Mouse (Mus musculus) limb, embryonic 10.5 days (tissue): ENCODE measurements around the gene Timm23. TPM values are rescaled to one million over a fixed set of nuclear protein-coding genes. Genes with fewer than 3 reads are reported as not detected.
"Not testable (repeated sequence)": the region's sequence is repeated elsewhere in the genome, so short reads cannot be mapped to it uniquely, and the experiment has no call there.

Experiments
- DNase-seq: peaks from one replicate; pipeline ENCODE4 v3.0.0-alpha.2; 2017; ENCODE audit warnings: low spot score
- H3K27ac ChIP-seq: fragments of 300-500 bp; sonication (generic); 2 replicates; pipeline ENCODE4 v1.5.1; 2016; ENCODE audit warnings: mild to moderate bottlenecking
- H3K27me3 ChIP-seq: fragments of 300-500 bp; sonication (generic); 2 replicates; pipeline ENCODE4 v1.6.1; 2016; ENCODE audit warnings: low read depth, mild to moderate bottlenecking; ENCODE audit not compliant: poor library complexity, severe bottlenecking
- H3K36me3 ChIP-seq: fragments of 300-500 bp; sonication (generic); 2 replicates; pipeline ENCODE4 v1.6.1; 2016; ENCODE audit warnings: mild to moderate bottlenecking, moderate library complexity
- H3K4me1 ChIP-seq: fragments of 300-500 bp; sonication (generic); 2 replicates; pipeline ENCODE4 v1.6.1; 2016
- H3K4me3 ChIP-seq: fragments of 300-500 bp; sonication (generic); 2 replicates; pipeline ENCODE4 v1.5.1; 2016; ENCODE audit warnings: mild to moderate bottlenecking, moderate library complexity
- H3K9me3 ChIP-seq: fragments of 300-500 bp; sonication (generic); replicated peaks from 2 replicates; pipeline ENCODE4 v1.6.1; 2016; ENCODE audit warnings: mild to moderate bottlenecking
- whole genome bisulfite sequencing: fragments of 180-500 bp; shearing (Covaris S2); methylation state at CpG from one replicate; pipeline ENCODE4 v1.1.7; 2016; 5-methylcytosine and 5-hydroxymethylcytosine counted together
- polyA plus RNA-seq: library from polyadenylated mRNA; unstranded; fragments of >200 nt; fragmentation: Nextera tagmentation; extraction: Ambion mirVana; gene quantifications from 2 replicates; pipeline ENCODE4 v1.2.1, GENCODE M21; 2016

Gene Timm23
- polyA plus RNA-seq, 1 experiment from 2014 or later: 353 TPM

DNA sequence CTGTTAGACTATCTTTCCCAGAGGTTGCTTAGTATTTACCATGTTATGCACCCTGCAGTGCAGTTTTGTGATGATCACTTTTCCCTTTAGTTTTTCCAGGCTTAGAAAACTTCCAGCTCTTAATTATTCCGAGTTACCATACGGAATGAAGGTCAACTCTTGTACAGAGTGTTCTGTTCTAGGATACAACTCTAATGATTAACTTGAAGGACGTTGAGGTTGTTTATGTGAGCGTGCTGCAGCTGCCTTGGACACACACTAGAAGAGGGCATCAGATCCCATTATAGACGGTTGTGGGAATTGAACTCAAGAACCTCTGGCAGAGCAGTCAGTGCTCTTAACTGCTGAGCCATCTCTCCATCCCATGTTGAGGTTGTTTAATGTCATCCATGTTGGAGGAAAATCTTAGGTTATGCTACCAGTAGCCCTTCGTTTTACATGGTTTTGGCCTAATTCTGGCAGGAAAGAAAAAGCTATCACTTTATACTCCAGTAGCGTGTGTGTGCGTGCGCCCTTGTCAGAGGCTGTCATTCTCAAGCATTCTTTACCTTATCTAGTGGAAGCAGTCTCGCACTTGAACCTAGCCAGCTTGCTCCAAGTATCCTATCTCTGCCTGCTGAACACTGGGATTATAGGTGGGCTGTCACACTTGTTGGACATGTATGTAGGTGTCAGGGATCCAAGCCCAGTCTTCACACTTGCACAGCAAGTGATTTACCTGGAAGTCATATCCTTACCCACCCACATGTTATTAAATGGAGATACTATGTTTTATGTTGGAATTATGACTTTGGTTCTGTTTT is 22.1 kb downstream of the Timm23 start:
- DNase-seq: no peak
- H3K36me3 ChIP-seq: peaks cover 75% of the 10 kb centered on the region
- no peaks in the 10 kb centered on the region for H3K27me3 ChIP-seq
- no peaks in the 10 kb centered on the region for H3K4me1 ChIP-seq
- no peaks in the 10 kb centered on the region for H3K9me3 ChIP-seq
- 93% methylated on average over 10 of the region's 10 CpGs for WGBS
- no peak overlapping the region for H3K27ac ChIP-seq
- H3K4me3 ChIP-seq: no peak overlapping the region

DNA sequence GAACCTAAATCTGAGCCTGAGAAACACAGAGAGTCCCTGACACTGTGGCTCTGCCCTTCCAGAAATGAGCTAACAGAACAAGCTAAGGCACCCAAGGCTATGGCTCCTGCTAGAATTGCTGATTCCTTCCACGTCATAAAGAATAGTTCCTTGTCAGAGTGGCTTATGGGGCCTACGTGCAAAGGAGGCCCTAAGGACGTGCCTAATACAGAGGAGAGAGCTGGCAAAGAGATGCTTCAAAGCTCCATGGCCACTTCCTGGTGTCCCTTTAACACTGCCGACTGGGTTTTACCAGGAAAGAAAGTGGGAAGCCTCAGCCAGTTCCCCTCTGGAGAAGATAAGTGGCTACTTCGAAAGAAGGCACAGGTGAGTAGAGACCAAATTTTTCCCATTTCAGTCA is 25.1 kb downstream of the Timm23 start:
- H3K27me3 ChIP-seq, DNase-seq, H3K4me3 ChIP-seq, H3K4me1 ChIP-seq, H3K27ac ChIP-seq, H3K9me3 ChIP-seq: not testable (repeated sequence)
- WGBS: 90% methylated on average over 5 of the region's 5 CpGs
- H3K36me3 ChIP-seq: peaks cover 75% of the 10 kb centered on the region

DNA sequence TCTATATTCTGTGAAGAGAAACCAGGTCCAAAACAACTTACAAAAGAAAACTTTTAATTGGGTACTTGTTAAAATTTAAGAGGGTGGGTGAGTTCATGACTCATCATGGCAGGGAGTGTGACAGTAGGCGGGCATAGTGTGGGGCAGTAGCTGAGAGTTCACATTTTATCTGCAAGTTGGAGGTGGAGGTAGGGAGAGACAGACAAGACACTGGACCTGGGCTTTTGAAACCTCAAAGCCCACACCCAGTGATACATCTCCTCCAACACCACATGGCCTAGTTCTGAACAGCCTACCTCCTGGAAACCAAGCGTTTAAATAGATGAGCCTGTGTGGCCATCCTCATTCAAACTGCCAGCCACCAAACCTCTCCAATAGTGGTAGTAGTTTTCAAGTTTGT is 26.4 kb downstream of the Timm23 start:
- peaks cover 69% of the 10 kb centered on the region for H3K36me3 ChIP-seq
- DNase-seq: no peak
- no peak overlapping the region for H3K27ac ChIP-seq
- no peaks in the 10 kb centered on the region for H3K4me1 ChIP-seq
- no peak overlapping the region for H3K4me3 ChIP-seq
- 94% methylated on average over 2 of the region's 2 CpGs for WGBS
- H3K9me3 ChIP-seq: no peaks in the 10 kb centered on the region
- H3K27me3 ChIP-seq: no peaks in the 10 kb centered on the region

DNA sequence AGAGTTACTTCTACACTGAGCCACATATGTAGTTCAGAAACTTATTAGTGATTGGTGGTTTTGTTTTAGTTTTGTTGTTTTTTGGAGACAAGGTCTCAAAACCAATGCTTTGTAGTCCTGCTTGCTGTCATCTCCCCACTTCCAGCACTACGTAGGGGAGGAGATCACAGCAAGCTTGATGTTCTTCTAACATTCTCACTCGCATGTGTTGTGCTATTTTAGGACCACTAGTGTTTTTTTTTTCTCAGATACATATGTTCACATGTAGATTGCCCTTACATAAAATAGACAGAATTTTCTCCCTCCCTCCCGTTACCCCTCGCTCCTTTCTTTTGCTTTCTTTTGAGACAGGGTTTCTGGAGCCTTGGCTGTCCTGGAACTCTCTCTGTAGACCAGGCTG is 31.6 kb downstream of the Timm23 start:
- H3K27ac ChIP-seq: no peak overlapping the region
- H3K27me3 ChIP-seq: no peaks in the 10 kb centered on the region
- no peak for DNase-seq
- no peak overlapping the region for H3K4me3 ChIP-seq
- peaks cover 7% of the 10 kb centered on the region for H3K4me1 ChIP-seq
- 86% methylated on average over 4 of the region's 4 CpGs for WGBS
- H3K36me3 ChIP-seq: peaks cover 42% of the 10 kb centered on the region
- no peaks in the 10 kb centered on the region for H3K9me3 ChIP-seq

DNA sequence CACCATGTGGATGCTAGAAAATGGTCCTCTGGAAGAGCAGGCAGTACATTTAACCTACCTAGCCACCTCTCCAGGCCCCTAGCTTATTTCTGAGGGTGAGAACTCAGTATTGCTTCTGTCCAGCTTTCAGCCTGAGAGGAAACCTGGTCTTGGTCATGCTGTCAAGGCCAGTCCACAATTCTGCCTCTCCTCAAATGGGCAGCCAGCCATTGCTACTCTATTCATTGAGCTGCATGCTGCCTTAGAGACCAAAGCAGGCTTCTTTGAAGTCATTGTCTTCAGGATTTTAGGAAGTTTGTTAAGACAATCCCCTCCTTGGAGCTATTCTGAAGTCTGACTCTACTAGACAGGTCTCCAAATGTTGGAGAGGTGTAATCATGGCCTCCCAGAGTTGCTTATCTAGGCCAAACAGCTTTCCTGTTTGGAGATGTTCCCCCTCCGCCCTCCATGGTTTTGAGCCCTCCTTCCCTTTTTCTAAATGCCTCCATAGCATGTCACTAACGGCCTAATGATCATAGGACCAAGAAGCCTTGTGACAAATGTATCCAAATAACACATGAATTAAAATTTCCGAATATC is 33.0 kb downstream of the Timm23 start:
- 79% methylated on average over 3 of the region's 3 CpGs for WGBS
- DNase-seq: no peak

DNA sequence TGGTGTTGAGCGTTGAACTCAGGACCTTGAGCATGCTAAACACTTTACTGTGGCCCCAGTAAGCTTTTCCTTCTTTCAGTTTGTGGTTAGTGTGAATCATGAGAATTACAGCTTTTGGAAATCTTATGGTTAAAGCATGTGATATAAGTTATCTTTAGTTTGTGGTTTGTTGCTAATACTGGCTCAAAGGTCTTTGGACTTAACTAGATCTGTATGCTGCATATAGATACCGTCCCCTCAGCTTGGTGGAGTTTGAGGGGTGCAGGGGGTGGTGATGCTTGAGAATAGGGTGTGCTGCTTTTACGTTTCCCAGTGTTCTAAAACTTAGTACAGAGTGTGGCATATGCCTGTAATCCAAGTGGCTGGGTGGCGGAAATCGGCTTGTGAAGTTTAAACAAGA is 34.4 kb downstream of the Timm23 start:
- Histone ChIP-seq H3K4me1 (peaks cover 12% of the 10 kb centered on the region), H3K4me3 (no peak overlapping the region), H3K9me3 (no peaks in the 10 kb centered on the region), H3K27me3 (no peaks in the 10 kb centered on the region), H3K36me3 (peaks cover 14% of the 10 kb centered on the region), H3K27ac (no peak overlapping the region)
- 92% methylated on average over 5 of the region's 5 CpGs for WGBS
- no peak for DNase-seq

More for the DNA sequence above, 33.0 kb downstream of the Timm23 start:
- H3K4me3 ChIP-seq: no peak overlapping the region
- no peaks in the 10 kb centered on the region for H3K27me3 ChIP-seq
- H3K36me3 ChIP-seq: peaks cover 28% of the 10 kb centered on the region
- H3K9me3 ChIP-seq: no peaks in the 10 kb centered on the region
- no peak overlapping the region for H3K27ac ChIP-seq
- H3K4me1 ChIP-seq: peaks cover 12% of the 10 kb centered on the region

DNA sequence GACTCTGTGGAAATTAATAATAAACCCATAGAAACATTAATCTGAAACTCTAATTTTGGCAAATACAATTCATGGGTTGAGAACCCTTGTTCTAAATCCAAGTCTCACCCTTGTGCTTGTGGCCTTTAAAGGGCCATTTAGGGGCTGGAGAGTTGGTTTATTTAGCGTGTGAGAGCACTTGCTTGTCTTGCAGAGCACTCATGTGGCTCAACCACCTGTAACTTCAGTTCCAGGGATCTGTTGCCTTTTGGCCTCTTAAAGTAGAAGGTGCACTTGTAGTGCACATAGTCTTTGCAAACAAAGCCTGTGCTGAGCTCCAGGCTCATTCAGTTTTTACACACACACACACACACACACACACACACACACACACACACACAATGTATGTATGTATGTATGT is 34.9 kb downstream of the Timm23 start:
- Histone ChIP-seq H3K27ac (no peak overlapping the region), H3K4me1 (peaks cover 12% of the 10 kb centered on the region), H3K27me3 (no peaks in the 10 kb centered on the region), H3K4me3 (no peak overlapping the region), H3K36me3 (peaks cover 11% of the 10 kb centered on the region), H3K9me3 (no peaks in the 10 kb centered on the region)
- 77% methylated on average over 1 of the region's 1 CpGs for whole genome bisulfite sequencing
- no peak for DNase-seq

DNA sequence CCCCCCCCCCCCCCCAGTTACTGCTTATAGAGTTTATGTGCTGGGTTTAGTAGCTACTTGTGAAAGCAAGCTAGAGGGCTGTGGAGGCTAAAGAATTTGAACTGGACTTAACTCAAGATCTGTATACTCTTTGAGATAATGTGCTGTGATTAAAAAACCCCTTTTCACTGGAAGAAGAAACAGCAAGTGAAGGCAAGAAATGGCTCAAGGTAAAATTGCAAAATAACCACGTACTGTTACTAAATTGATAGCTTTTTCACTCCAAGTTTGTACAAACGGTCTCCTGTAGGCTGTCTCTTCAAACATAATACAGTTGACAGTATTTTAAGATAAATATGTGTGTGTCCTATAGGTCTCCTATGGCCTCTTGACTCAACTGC is 35.6 kb downstream of the Timm23 start:
- H3K9me3 ChIP-seq: no peaks in the 10 kb centered on the region
- H3K27me3 ChIP-seq: no peaks in the 10 kb centered on the region
- H3K36me3 ChIP-seq: peaks cover 5% of the 10 kb centered on the region
- H3K4me3 ChIP-seq: peak overlapping the region; percentile 59
- 79% methylated on average over 2 of the region's 2 CpGs for WGBS
- no peak for DNase-seq
- no peak overlapping the region for H3K27ac ChIP-seq
- H3K4me1 ChIP-seq: peaks cover 14% of the 10 kb centered on the region

DNA sequence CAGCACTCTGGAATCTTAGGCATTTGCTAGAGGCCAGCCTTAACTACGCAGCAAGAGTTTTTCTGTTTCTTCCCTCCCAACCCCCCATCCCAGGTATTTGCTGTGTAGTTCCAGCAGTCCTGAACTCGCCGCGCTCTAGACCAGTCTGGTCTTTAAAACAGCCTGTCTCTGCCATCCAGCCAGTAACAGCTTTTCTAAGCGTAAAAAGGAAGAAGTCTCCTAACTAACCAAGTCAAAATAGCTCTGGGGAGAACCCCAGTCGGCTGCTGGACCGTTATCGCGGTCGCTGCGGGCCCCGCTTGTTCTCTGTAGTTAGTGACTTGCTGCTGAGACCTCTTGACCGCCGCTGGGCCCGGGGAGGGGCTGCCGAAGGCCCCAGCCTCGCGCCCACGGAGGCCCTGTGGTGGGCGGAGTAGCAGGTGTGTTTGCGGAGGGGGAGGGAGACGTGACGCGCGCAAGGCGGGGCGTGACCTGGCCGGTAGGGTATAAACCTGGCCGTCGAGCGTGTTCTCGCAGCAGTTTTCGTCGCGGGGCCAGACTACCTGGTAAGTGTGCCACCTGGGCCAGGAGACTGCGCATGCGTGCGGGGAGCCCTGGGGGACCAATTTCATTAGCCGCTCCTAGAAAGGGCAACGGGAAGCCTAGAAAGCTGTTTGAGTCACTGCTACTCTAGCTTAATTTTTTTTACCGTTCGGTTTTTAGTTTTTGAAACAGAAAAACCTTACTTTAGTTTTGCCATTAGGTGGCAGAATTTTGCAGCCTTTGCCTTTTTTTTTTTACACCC is 36.2 kb downstream of the Timm23 start:
- Histone ChIP-seq H3K27me3 (no peaks in the 10 kb centered on the region), H3K36me3 (0 out of 2 replicates have a peak, but pooled peaks cover 3% of the 10 kb centered on the region), H3K4me1 (peaks cover 19% of the 10 kb centered on the region), H3K27ac (peak overlapping the region; percentile 81), H3K4me3 (peak overlapping the region; percentile 59), H3K9me3 (no peaks in the 10 kb centered on the region)
- WGBS: under 1% methylated on average over 42 of the region's 42 CpGs
- peak; percentile 87 for DNase-seq

DNA sequence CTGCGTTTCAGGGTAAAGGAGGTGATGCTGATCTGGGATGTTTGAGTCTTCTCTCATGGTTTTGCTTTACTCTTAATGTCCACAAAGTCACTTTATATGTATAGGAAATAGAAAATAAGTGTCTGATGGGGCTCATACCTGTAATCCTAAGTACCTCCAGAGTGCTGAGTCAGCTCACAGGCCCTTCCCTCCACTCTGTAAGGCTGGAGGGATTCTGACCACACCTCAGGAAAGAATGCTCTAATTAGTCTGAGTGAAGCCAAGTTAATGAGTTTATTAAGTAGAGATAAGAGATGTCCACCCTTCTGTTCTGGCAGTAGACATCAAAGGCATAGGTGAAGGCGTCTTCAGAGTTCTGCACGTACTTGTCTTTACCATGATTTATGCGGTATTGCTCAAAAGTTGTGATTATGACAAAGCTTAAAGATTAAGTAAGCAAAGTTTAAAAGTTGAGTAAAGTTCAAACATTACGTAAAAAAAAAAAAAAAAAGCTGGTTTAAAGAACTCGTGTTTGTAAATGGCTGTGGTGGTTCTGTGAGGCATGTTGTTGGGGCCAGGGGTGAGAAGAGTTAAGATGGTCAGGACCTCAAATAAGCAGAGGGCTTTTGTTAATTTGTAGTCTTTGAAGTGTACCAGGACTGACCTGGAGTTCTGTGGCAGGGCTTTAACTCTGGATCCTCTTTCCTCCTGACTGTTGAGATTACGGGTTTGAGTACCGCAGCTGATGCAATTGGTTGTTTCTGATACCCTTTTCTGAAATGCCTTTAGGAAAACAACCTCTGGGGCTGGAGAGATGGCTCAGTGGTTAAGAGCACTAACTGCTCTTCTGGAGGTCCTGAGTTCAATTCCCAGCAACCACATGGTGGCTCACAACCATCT is 37.3 kb downstream of the Timm23 start:
- no peaks in the 10 kb centered on the region for H3K9me3 ChIP-seq
- no peak for DNase-seq
- H3K27ac ChIP-seq: no peak overlapping the region
- peaks cover 24% of the 10 kb centered on the region for H3K4me1 ChIP-seq
- WGBS: 44% methylated on average over 8 of the region's 8 CpGs
- H3K4me3 ChIP-seq: no peak overlapping the region
- H3K36me3 ChIP-seq: 0 out of 2 replicates have a peak, but pooled peaks cover 3% of the 10 kb centered on the region
- H3K27me3 ChIP-seq: no peaks in the 10 kb centered on the region

DNA sequence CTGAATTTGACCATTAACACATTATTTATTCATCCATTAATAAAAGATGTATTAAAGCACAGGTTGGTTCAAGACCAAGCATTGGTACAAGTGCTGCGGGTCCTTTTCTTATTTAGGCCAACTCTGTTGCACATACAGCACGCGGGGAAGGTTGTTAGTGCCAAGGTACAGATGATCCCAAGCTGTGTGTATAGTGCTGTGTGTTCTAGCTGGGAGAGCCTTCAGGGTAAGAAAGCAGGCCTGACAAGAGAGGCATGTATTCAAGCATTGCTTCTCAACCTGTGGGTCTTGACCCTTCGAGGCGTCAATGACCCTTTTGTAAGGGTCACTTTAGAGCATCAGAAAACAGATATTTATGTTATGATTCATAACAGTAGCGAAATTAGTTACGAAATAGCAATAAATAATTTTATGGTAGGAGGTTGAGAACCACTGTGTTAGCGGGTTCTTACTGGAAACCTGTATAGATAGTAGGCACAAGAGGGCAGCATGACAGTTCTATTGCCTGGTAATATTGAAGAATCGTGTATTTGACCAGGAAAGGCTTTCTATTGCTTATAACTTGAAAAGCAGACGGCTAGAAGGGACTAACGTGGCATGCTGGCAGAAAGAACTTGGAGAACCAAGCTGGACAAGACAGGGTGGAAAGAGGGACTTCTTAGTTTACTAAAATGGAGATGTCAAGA is 38.4 kb downstream of the Timm23 start:
- Histone ChIP-seq H3K36me3 (0 out of 2 replicates have a peak, but pooled peaks cover 3% of the 10 kb centered on the region), H3K27ac (no peak overlapping the region), H3K27me3 (no peaks in the 10 kb centered on the region), H3K4me3 (no peak overlapping the region), H3K4me1 (peaks cover 28% of the 10 kb centered on the region), H3K9me3 (no peaks in the 10 kb centered on the region)
- no peak for DNase-seq
- WGBS: 92% methylated on average over 11 of the region's 11 CpGs

DNA sequence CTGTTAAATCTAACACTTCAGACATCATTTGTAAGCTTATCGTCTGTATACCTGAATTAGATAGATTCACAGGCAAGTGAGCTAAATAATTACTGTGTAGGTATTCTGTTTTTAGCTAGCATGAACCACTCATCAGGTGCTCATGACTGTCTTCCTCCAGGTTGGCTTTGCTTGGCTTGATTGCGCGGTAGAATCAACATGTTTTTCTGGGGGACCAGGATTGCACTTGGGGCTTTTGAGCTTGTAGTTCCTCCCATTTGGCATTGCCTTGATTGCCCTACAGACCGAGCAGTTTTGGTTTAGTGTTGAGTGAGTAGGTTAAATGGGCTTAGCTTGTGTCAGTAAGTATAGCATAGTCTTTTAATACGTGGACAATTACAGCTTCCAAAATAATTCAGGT is 39.5 kb downstream of the Timm23 start:
- no peaks in the 10 kb centered on the region for H3K27me3 ChIP-seq
- 89% methylated on average over 5 of the region's 5 CpGs for WGBS
- peaks cover 28% of the 10 kb centered on the region for H3K4me1 ChIP-seq
- no peak for DNase-seq
- no peaks in the 10 kb centered on the region for H3K9me3 ChIP-seq
- 0 out of 2 replicates have a peak, but pooled peaks cover 3% of the 10 kb centered on the region for H3K36me3 ChIP-seq
- H3K4me3 ChIP-seq: no peak overlapping the region
- no peak overlapping the region for H3K27ac ChIP-seq
